Mouse (Mus musculus): Measurements from ENCODE around the gene Cntnap1. TPM values are rescaled to one million over a fixed set of nuclear protein-coding genes. Genes with fewer than 3 reads are reported as not detected.

The Cntnap1 gene
- total RNA-seq, 2 experiments from 2014 or later = 0.82 to 1.2 TPM

DNA sequence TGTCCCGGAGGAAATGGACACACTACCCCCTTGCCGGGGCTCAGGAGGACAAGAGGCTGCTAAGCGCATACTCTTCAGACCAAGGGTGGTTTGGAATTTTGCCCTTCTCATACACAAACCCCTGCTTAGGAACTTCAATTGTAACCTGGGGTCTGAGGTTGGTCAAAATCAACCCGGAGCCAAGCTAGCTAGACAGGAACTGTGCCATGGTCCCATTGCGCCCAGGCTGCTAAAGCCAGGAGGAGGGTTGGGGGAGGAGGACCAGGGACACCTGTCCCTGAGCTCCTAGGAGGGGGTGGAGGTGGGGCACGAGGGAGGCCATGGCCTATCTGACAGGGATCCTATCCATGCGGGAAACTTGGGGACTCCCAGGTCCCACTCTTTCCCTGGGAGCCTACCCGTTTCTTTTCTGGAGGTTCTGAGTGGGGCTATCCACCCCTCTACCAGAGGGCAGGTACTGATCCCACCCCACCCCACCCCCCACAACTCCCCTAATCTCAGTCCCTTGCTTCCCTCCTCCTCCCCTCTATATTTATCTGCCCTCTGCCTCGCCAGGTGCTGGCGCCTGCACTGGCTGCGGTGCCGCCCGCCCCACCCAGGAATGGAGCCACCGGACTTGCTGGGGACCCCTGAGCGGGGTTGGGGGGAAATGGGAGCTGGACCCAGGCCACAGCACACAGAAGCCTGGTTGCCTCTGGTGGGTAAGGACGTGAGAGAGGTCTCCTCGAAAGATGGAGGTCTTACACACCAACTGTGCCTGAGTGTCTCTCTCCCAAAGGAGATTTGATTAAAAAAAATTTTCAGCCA is 819 bp upstream of the Cntnap1 start:
- DNase-seq (ENCODE audit: low spot score) = peak; percentile 57

DNA sequence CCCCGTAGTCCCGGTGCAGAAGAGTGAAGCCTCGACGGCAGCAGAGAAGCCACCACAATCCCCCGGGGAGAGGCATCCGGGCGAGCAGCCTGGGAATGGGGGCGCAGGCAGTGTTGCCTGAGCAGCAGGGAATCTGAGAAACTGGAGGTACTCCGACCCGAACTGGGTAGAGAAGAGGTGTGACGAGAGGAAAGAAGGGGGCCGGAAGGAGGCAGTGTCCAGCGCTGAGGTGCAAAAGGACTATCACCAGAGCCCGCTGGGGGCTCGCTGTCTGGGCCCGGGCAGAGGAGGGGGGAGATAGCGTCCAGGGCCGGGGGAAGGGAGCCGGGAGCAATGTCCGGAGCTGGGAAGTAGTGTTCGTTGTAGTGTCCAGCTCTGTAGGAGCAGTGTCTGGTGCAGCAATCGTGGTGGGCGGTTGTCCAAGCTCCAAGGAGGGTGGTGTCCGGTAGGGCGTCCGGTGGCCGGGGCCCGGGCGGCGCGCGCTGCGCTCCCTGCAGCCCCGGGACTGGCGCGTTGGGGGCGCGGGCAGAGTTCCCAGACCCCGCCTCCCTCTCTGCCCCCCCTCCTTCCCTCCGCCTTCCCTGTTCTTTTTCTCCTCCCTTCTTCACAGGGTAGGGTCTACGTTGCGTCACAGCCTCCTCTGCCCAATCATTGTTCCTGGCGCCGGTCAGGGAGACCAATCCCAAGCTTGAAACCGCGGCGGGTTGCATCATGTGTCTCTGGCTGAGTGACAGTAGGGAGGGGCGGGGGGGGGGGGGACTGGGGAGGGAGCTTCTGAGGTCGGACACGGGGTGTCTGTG is 688 bp downstream of the Cntnap1 start, which contains the start of gene Plekhh3:
Gene Plekhh3, minus strand, starts transcription at position 541 of the 800 bp plus-strand sequence.
- DNase-seq (ENCODE audit: low spot score) = peak; percentile 96

DNA sequence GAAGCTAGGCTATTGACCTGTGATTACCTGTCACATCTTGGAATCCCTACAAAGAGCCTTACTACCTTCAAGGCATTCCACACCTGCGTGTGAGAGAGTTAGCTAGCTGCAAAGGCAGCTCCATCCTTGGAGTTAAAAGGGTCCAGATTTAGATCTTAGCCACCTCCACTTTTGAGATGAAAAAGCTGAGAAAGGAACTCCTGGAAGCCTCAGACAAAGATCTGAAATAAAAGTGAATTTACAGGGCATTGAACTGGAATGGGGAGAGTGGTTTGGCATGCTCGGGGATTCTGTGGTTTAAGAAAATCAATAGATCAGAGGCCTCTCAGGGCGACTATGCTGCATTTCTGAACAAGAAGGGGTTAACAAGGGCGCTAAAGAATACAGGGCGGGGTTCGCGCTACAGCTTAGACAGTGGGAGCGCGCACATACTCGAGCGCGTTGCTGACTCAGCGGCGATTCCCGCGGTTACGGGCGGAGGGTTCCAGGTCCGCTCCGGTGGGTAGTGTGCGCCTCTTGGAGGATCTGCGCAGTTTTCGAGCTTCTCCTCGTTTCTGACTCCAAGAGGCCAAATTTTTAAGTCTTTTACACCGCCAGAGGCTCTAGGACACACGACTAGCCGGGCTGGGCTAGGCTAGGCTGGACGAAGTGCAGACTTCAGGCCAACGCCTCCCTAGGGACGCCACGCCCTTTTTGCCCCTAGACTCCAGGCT is 1.6 kb downstream of the Cntnap1 start:
- peak; percentile 67 for DNase-seq (ENCODE audit: low spot score)

DNA sequence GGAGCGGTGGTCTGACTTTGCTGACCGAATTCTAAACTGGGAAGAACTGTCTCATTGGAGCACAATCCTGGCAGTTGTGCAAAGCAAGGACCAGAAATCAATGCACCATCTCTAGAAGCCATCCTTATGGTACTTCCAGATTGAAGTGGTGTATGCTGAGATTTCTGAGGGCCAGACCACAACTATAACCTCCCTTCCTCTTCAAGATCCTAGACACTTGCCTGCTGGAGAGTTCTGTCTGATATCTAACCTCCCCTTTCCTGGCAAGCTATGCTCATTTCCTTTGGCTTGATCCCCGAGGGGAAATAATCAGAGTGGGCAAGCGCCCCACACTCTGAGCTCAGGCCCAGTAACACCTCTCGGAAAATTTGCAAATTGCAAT is 2.1 kb downstream of the Cntnap1 start:
- no peak for DNase-seq (ENCODE audit: low spot score)

DNA sequence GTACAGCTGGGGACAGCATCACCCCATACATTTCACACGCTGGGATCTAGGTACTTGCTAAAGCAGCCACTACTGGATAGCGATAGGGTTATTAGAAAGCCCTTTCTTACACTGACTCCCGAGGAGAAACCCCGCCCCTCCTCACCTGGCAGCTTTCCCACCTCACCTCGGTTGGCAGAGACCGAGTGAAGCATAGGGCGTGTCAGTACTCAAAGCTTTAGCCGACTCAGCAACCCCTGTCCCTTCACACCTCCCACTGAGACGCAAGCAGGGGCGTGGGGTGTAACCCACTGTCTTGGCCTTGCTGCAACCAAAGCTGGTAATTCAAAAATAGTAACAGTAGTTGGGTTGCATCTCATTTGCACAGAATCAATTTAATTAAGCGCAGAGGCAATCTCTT is 2.8 kb downstream of the Cntnap1 start:
- peak; percentile 49 for DNase-seq (ENCODE audit: low spot score)

DNA sequence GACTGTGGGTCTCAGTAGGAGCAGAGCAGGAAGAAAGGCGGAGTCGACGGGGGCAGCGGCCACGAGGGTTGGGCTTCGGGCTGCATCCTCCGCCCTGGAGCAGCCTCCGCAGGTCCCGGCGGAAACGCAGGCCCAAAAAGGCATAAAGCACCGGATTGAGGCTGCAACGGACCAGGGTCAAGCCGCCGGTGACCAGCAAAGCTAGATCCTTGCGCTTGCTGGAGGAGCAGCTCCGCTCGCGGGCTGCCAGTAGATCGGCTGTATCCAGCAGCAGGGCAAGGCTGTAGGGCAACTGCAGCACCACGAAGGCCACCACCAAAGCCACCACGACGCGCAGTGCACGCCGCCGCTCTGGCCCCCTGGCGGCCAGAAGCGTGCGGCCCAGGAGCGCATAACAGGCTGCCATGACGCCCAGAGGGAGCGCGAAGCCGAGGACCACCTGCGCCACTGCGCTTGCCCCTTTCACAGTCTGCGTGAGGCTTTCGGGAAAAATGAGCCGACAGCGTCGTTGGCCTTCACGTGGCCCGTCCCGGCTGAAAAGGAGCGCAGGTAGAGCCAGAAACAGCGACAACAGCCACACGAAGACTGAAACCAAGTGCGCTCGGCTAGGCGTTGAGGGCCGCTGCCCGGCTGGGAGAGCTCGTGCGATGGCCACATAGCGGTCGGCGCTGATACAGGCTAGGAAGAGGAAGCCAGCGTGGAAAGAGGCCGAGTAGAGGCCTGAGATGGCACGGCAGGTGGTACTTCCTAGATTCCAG is 3.5 kb downstream of the Cntnap1 start:
- peak; percentile 79 for DNase-seq (ENCODE audit: low spot score)

DNA sequence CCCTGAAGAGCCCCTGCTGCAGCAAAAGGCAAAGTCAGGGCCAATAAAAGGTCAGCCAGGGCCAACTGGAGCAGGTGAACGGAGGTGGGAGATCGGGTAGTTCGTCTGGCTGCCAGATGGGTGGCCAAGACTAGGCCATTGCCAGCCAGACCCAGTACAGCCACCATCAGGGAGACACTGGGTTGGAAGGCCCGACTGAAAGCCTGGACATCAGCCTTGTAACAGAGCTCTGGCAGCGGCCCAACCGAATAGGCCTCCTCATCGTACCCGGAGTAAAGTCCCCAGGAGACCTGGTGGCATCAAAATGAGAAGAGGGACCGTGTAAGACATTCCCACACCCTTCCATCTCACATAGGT is 4.0 kb downstream of the Cntnap1 start:
- DNase-seq (ENCODE audit: low spot score) = no peak

DNA sequence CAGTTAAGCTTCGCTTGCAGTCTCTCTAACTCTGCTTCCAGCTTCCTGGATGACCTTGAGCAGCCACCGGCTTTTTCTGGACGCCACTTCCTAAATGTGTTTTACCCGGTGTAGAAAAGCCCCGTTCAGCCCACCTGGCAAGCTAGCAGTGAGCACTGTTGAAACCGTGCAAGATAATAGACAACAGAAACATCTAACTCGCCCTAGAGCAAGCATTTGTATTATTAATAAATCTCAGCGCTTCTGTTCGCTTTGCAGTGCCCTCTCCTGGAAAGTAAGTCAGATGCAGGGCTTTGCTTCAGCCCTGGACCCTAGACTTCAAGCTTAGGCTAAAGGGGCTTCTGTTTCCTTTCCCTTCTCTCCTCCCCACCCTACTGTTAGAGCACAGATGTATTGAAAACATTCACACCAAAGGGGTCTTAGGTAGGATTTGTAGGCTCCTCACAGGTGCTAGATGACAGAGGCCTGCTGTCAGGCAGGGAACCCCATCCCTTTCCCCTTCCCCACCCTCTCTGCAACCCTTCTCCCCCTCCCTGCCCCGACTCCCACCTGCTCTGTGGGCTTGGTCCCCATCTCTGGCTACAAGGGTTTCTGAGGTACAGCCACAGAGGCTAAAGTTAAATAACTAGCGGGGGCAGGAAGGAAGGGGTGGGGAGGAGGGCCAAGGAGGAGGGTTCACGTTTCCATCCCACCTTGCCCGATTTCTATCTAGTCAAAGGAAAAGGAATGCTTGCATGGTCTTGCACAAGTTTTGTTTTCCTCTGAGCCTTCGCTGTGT is 4.7 kb downstream of the Cntnap1 start, which contains the start of gene Ccr10:
Gene Ccr10, minus strand, starts transcription at position 593 of the 778 bp plus-strand sequence.
- DNase-seq (ENCODE audit: low spot score) = no peak

DNA sequence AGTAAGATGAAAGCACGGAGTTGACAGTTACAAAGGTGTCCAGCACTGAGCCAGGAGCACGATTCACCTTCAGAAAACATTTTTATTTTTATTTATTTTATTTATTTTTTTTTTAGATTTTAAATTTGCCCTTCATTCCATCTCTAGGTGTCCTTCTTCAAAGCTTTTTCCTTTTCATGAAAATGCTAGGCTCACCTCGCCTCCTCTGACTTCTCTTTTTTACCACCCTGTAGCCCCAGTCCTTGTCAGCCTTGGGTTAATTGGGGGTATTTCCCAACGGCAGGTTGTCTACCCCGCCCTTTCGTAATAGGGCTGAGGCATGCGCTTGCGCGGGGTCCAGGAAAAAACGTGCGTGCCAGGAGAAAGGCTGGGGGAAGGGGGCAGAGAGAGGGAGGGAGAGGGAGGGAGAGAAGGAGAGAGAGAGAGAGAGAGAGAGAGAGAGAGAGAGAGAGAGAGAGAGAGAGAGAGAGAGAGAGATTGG is 5.4 kb downstream of the Cntnap1 start:
- DNase-seq (ENCODE audit: low spot score) = no peak

DNA sequence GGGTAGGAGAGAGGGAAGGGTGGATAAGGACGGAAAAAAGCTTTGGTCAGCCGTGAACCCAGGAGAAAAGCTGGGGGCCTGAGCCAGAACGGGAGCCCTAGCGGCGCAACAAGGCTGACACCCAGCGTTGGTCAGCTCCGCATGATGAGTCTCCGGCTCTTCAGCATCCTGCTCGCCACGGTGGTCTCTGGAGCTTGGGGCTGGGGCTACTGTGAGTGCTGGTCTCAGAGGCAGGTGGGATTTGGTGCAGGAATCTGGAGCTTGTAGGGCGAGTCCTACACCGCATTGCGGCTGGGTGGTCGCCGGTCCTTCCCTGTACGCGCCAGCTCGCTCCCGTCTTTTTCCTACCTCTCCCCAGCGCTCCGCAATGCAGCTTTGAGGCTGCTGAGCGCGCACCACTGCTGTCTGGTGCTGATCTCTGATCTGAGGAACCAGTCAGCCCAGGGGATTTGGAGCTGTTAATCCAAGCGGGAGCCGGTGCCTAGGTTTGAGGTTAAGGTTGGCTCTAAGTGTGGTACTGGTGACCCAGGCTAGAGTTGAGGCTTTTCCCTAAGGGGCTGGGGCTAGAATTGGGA is 5.9 kb downstream of the Cntnap1 start:
- DNase-seq (ENCODE audit: low spot score) = no peak

DNA sequence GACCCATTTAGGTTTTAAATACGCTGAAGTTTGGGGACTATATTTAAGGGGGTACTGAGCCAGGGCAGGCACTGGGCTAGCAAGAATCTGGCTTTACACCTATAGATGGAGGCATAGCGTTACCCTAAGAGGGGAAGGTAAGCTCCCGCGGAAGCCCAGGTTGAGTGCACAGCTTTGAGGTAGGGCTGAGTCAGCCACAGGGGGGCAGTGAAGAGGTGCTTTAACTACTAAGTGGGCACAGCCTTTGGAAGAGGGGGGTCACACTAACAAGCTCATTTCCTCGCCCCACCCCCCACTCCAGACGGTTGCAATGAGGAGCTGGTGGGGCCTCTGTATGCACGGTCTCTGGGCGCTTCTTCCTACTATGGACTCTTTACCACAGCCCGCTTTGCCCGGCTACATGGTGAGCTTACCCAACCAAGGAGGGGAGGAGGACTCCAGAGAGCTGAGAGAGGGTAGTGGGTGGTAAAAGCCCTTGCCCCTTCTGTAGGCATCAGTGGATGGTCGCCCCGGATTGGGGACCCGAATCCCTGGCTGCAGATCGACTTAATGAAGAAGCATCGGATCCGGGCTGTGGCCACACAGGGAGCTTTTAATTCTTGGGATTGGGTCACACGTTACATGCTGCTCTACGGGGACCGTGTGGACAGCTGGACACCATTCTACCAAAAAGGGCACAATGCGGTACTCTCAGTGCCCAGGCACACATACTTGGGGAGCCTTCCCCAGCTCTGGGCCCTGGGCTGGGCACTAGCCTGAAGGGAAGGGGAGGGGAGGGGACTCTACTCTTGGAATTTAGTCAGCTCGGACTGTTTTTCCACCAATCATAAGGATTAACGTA is 6.8 kb downstream of the Cntnap1 start:
- DNase-seq (ENCODE audit: low spot score) = peak; percentile 43

DNA sequence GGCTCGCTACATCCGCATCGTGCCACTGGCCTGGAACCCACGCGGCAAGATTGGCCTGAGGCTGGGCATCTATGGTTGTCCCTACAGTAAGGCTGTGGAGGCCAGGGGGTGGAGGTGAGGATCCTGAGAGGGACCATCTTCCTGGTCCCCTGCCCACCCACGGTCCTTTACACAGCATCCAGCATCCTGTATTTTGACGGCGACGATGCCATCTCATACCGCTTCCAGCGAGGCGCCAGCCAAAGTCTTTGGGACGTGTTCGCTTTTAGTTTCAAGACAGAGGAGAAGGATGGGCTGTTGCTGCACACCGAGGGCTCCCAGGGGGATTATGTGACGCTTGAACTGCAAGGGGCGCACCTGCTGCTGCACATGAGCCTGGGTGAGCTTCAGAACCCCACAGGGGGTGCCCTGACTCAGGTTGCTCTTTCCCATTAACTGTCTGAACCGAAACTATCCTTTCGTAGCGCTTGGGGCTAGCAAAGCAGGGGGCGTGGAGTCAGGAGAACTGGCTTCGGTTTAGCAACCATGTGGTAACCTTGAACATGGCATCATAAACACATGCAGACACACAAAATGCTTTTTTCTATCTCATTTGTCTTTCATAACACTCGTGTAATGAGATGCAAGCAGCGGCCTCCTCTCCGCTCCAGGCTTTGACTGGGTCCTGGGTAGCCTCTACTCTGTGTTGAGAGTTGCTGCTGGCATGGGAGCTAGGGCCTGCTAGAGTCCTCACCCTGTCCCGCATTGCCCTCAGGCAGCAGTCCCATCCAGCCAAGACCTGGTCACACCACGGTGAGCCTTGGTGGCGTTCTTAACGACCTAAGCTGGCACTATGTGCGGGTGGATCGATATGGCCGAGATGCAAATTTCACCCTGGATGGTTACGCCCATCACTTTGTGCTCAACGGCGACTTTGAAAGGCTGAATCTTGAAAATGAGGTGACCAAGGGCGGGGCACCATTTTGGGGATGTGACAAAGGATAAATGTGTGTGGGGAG is 8.0 kb downstream of the Cntnap1 start:
- DNase-seq (ENCODE audit: low spot score) = no peak

DNA sequence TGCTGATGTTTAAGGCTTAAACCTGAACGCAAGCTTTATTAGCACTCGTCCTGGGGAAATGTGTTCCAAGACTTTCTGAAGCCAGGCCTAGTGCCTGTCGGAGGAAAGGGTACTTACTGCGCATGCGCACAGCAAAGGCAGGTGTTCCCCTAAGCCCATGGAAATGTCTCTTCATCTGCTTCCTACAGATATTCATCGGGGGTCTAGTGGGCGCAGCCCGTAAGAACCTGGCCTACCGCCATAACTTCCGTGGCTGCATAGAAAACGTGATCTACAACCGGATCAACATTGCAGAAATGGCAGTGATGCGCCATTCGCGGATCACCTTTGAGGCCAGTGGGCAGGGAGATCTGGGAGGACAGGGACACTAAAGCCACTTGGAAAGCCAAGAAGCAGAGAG is 9.0 kb downstream of the Cntnap1 start:
- no peak for DNase-seq (ENCODE audit: low spot score)

DNA sequence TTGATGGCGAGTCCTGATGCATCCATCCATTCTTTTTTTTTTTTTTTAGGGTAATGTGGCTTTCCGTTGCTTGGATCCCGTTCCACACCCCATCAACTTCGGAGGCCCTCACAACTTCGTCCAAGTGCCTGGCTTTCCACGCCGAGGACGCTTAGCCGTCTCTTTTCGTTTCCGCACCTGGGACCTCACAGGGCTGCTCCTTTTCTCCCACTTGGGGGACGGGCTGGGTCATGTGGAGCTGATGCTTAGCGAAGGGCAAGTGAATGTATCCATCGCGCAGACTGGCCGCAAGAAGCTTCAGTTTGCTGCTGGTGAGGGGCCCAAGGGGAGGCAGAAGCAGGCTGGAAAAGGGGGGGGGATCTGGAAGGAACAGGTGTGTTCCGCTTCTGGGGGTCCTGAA is 9.9 kb downstream of the Cntnap1 start:
- DNase-seq (ENCODE audit: low spot score) = no peak

DNA sequence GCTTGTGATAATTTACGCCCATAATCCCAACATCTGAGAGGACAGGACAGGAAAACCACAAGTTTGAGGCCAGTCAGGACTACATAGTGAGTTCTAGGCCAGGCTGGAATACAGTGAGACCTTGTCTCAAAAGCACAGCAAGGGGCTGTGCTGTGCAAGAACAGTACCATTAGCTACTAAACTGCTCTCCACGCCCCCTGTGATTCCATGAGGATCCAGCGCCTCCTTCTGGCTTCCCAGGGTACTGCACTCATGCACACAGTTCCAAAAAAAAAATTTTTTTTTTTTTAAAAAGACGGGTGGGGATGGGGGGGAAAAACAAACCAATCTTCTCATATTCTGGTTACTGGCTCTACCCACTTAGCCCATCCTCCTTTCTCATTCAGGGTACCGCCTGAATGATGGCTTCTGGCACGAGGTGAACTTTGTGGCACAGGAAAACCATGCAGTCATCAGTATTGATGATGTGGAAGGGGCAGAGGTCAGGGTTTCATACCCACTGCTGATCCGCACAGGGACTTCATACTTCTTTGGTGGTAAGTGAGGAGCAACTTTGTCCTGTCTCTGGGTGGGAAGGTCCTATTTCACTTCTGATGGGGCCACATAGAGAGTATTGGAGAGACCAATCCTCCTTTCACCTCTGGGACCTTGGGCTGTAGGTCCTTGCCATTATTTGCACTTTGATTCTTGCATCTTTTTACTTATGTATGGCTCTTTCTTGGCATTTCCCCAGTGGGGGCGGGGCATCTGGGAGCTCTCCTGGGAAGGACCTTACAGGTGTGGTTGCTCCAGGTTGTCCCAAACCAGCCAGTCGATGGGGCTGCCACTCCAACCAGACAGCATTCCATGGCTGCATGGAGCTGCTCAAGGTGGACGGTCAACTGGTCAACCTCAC is 10.8 kb downstream of the Cntnap1 start:
- DNase-seq (ENCODE audit: low spot score) = peak; percentile 75

DNA sequence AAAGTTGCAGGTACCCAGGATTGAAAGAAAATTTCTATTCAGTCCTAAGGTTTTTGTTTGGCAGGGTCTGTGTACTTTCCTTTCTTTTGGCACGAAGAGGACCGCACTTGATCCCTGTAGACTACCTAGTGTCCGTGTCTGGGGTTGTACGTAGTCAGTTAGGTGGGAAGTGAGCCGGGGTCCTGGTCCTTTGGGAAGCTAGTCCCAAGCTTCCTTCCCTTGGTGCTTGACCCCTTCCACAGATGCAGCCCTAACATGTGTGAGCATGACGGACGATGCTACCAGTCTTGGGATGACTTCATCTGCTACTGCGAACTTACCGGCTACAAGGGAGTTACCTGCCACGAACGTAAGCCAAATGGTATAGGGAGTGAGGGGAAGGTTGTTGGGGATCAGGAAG is 11.6 kb downstream of the Cntnap1 start:
- DNase-seq (ENCODE audit: low spot score) = no peak

All from gastrocnemius, adult 18-20 months (tissue).